Mouse (Mus musculus) liver, postnatal 0 days (tissue): ENCODE data around the gene Vsx1. TPM values are rescaled to one million over a fixed set of nuclear protein-coding genes. Genes with fewer than 3 reads are reported as not detected.
A peak's percentile ranks its signal among the peaks of the same experiment; 100 is the strongest.

Source experiments
- ATAC-seq: fragments of 200-750 bp; cut with Nextera tagmentation; 2 replicates; pipeline ENCODE4 v1.8.0; 2017; ENCODE audit warnings: mild to moderate bottlenecking, moderate library complexity
- DNase-seq: peaks from one replicate; pipeline ENCODE4 v3.0.0-alpha.2; 2016
- H3K27ac ChIP-seq: fragments of 300-500 bp; sonication (generic); 2 replicates; pipeline ENCODE4 v1.5.1; 2014; ENCODE audit warnings: antibody characterized with exemption, moderate library complexity, mild to moderate bottlenecking, low read depth
- H3K27me3 ChIP-seq: fragments of 300-500 bp; sonication (generic); 2 replicates; pipeline ENCODE4 v1.6.1; 2014; ENCODE audit warnings: low read length, control low read depth, mixed read lengths; ENCODE audit not compliant: insufficient read depth
- H3K36me3 ChIP-seq: fragments of 300-500 bp; sonication (generic); replicated peaks from 2 replicates; pipeline ENCODE4 v1.6.1; 2014; ENCODE audit warnings: mild to moderate bottlenecking, control low read depth, low read length, moderate library complexity, mixed read lengths; ENCODE audit not compliant: insufficient read depth
- H3K4me1 ChIP-seq: fragments of 300-500 bp; sonication (generic); 2 replicates; pipeline ENCODE4 v1.6.1; 2014; ENCODE audit warnings: antibody characterized with exemption, mild to moderate bottlenecking, control low read depth; ENCODE audit not compliant: insufficient read depth
- H3K4me2 ChIP-seq: fragments of 300-500 bp; sonication (generic); 2 replicates; pipeline ENCODE4 v1.6.1; 2014; ENCODE audit warnings: low read depth, mild to moderate bottlenecking, low read length, moderate library complexity, mixed read lengths
- H3K4me3 ChIP-seq: fragments of 300-500 bp; sonication (generic); 2 replicates; pipeline ENCODE4 v1.5.1; 2014; ENCODE audit warnings: low read depth, low read length
- H3K9ac ChIP-seq: fragments of 300-500 bp; sonication (generic); replicated peaks from 2 replicates; pipeline ENCODE4 v1.6.1; 2014; ENCODE audit warnings: mild to moderate bottlenecking, moderate library complexity
- H3K9me3 ChIP-seq: fragments of 300-500 bp; sonication (generic); 2 replicates; pipeline ENCODE4 v1.6.1; 2016; ENCODE audit warnings: mild to moderate bottlenecking, control low read depth, low read length, mixed read lengths
- CTCF ChIP-seq: sonication (generic); IDR thresholded peaks from 2 replicates; pipeline ENCODE4 v1.5.1; 2016; ENCODE audit warnings: antibody characterized with exemption, low read depth
- EP300 ChIP-seq: IDR thresholded peaks from 2 replicates; pipeline ENCODE4 v1.6.1; 2016; ENCODE audit warnings: antibody characterized with exemption, low read depth, mild to moderate bottlenecking
- WGBS: fragments of 180-500 bp; shearing (Covaris S2); extraction: QIAGEN DNeasy Blood & Tissue Kit; methylation state at CpG from one replicate; pipeline ENCODE4 v1.1.7; 2014; ENCODE audit not compliant: insufficient replicate concordance; 5-methylcytosine and 5-hydroxymethylcytosine counted together
- polyA plus RNA-seq: library from polyadenylated mRNA; unstranded; fragments of >200 nt; fragmentation: Nextera tagmentation; extraction: Ambion mirVana; gene quantifications from 2 replicates; pipeline ENCODE4 v1.2.1, GENCODE M21; 2015

The Vsx1 gene
- polyA plus RNA-seq, 1 experiment from 2014 or later = not detected

DNA sequence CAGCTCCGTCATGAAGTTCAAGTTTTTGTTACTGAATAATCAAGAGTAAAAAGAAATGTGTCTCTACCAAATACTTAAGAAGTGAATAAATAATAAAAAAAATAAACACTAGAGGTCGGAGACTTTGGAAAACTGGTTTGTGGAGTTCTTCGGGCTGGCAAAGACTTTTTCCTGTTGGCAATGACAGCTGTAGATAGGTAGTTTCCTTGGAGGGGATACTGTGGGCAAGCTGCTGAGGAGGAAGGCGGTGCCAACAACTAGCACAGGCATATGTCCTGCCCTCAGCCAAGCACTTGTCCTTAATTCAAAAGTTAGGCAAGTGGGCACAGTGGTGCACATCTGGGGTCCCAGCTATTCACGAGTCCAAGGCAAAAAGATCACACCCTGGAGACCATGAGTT is 20.2 kb downstream of the Vsx1 start:
- no peak for TF ChIP-seq EP300
- TF ChIP-seq CTCF = no peak

GRCm38 (mm10) chr2:150667820-150668766 is 21.1 kb downstream of the Vsx1 start, which contains the start of gene Acss1:
TSS of gene Acss1 (minus strand) at chr2:150668500.
- H3K9me3 ChIP-seq = no peaks in the 10 kb centered on the region
- no peaks in the 10 kb centered on the region for H3K36me3 ChIP-seq
- H3K4me3 ChIP-seq = peak within 1 kb of the TSS; percentile 84
- WGBS = 1% methylated on average over 51 of the region's 61 CpGs
- ATAC-seq (peak; percentile 70), DNase-seq (peak; percentile 88)
- peaks cover 55% of the 10 kb centered on the region for H3K4me1 ChIP-seq
- H3K27me3 ChIP-seq = no peaks in the 10 kb centered on the region
- TF ChIP-seq CTCF (no peak), EP300 (peak; percentile 73; the same call in 1 of the 2 replicates)
- peak within 1 kb of the TSS; percentile 91 for H3K9ac ChIP-seq
- peak within 1 kb of the TSS; percentile 93 for H3K27ac ChIP-seq
- peak within 1 kb of the TSS; percentile 96 for H3K4me2 ChIP-seq

More for the DNA sequence above, 20.2 kb downstream of the Vsx1 start:
- ATAC-seq (no peak), DNase-seq (no peak)
- Histone ChIP-seq H3K4me2 (peak overlapping the region; percentile 96), H3K27ac (no peak overlapping the region; the same call in 1 of the 2 replicates), H3K9me3 (no peaks in the 10 kb centered on the region), H3K27me3 (no peaks in the 10 kb centered on the region), H3K36me3 (no peaks in the 10 kb centered on the region), H3K9ac (0 out of 2 replicates have a peak overlapping the region, but pooled peaks have one; percentile 91), H3K4me3 (peak overlapping the region; percentile 84; the same call in 1 of the 2 replicates), H3K4me1 (peaks cover 46% of the 10 kb centered on the region)
- WGBS = 60% methylated on average over 5 of the region's 5 CpGs

- H3K9me3 ChIP-seq = no peaks in the 10 kb centered on the region
- H3K36me3 ChIP-seq = no peaks in the 10 kb centered on the region
- peaks cover 60% of the 10 kb centered on the region for H3K4me1 ChIP-seq
- H3K27me3 ChIP-seq = no peaks in the 10 kb centered on the region
- H3K4me3 ChIP-seq = peak overlapping the region; percentile 84
- DNase-seq (peak; percentile 59), ATAC-seq (peak; percentile 40)
- H3K4me2 ChIP-seq = peak overlapping the region; percentile 96
- H3K27ac ChIP-seq = peak overlapping the region; percentile 93
- WGBS = 1% methylated on average over 17 of the region's 17 CpGs
- no peak for TF ChIP-seq CTCF
- TF ChIP-seq EP300 = peak; percentile 67; the same call in 1 of the 2 replicates
- H3K9ac ChIP-seq = peak overlapping the region; percentile 91
Measured at GRCm38 (mm10) chr2:150667065-150667819, 21.9 kb downstream of the Vsx1 start.

GRCm38 (mm10) chr2:150666723-150667064 is 22.5 kb downstream of the Vsx1 start:
- Histone ChIP-seq H3K36me3 (no peaks in the 10 kb centered on the region), H3K9ac (peak overlapping the region; percentile 91), H3K27ac (peak overlapping the region; percentile 93), H3K4me1 (peaks cover 58% of the 10 kb centered on the region), H3K27me3 (no peaks in the 10 kb centered on the region), H3K4me2 (peak overlapping the region; percentile 96), H3K4me3 (peak overlapping the region; percentile 84), H3K9me3 (no peaks in the 10 kb centered on the region)
- TF ChIP-seq CTCF (no peak), EP300 (no peak)
- WGBS = 29% methylated on average over 7 of the region's 7 CpGs
- ATAC-seq (no peak), DNase-seq (no peak)

- Histone ChIP-seq H3K4me2 (peak overlapping the region; percentile 96), H3K27ac (peak overlapping the region; percentile 84), H3K9me3 (no peaks in the 10 kb centered on the region), H3K36me3 (no peaks in the 10 kb centered on the region), H3K4me3 (peak overlapping the region; percentile 84), H3K9ac (peak overlapping the region; percentile 33; the same call in 1 of the 2 replicates), H3K4me1 (peaks cover 60% of the 10 kb centered on the region), H3K27me3 (no peaks in the 10 kb centered on the region)
- DNase-seq (peak; percentile 51), ATAC-seq (peak; percentile 51)
- peak; percentile 86 for TF ChIP-seq EP300
- TF ChIP-seq CTCF = no peak
- WGBS = 15% methylated on average over 10 of the region's 10 CpGs
Measured at GRCm38 (mm10) chr2:150665534-150666451, 23.4 kb downstream of the Vsx1 start.
